In genomic region chr11:117076576-117077196, GRCm38 (mm10) we compare ENCODE assay signal across 8 mouse cellular contexts. TPM values are rescaled to one million over a fixed set of nuclear protein-coding genes. Genes with fewer than 3 reads are reported as not detected.
A peak's percentile ranks its signal among the peaks of the same experiment; 100 is the strongest.
DNase-seq lines count a peak whose midpoint lies in the region; ATAC-seq and TF ChIP-seq lines count a peak whose summit lies in the region.

No protein-coding gene starts in this region.

- no peak for TF ChIP-seq EP300 in heart, postnatal 0 days (IDR thresholded peaks at IDR 0.05; ENCODE audit: low read depth)

- H3K9me3 ChIP-seq in forebrain, embryonic 12.5 days = no peaks in the 10 kb centered on the region
- H3K9me3 ChIP-seq in heart, postnatal 0 days (replicated peaks; ENCODE audit: control insufficient read depth, low read length) = no peaks in the 10 kb centered on the region
- no peaks in the 10 kb centered on the region for H3K9me3 ChIP-seq in lung, embryonic 14.5 days (ENCODE audit: low read depth, low read length)

- peak; percentile 66 for ATAC-seq in forebrain, embryonic 12.5 days (ENCODE audit: low FRiP score)
- peak; percentile 78 for ATAC-seq in heart, postnatal 0 days (ENCODE audit: insufficient read depth, low read depth)
- peak; percentile 75 for ATAC-seq in lung, embryonic 14.5 days (ENCODE audit: insufficient read depth)
- ATAC-seq in neutrophil, adult 5-6 weeks (ENCODE audit: extremely low read depth, insufficient number of reproducible peaks, low FRiP score, poor library complexity, severe bottlenecking) = peak; percentile 78

- TF ChIP-seq CTCF in heart, postnatal 0 days (IDR thresholded peaks at IDR 0.05; ENCODE audit: low read depth) = no peak
- no peak; the same call in 1 of the 2 replicates for TF ChIP-seq CTCF in lung, embryonic 14.5 days (IDR thresholded peaks at IDR 0.05; ENCODE audit: low read depth)

- under 1% methylated on average over 54 of the region's 54 CpGs for WGBS in forebrain, embryonic 12.5 days
- under 1% methylated on average over 54 of the region's 54 CpGs for WGBS in heart, postnatal 0 days
- WGBS in lung, embryonic 14.5 days = under 1% methylated on average over 54 of the region's 54 CpGs

- peak overlapping the region; percentile 90 for H3K9ac ChIP-seq in forebrain, embryonic 12.5 days
- H3K9ac ChIP-seq in heart, postnatal 0 days (replicated peaks; ENCODE audit: low read depth, low read length) = peak overlapping the region; percentile 79
- peak overlapping the region; percentile 87 for H3K9ac ChIP-seq in lung, embryonic 14.5 days

- H3K4me1 ChIP-seq in forebrain, embryonic 12.5 days = peaks cover 27% of the 10 kb centered on the region
- H3K4me1 ChIP-seq in heart, postnatal 0 days (ENCODE audit: control insufficient read depth, insufficient read depth) = peaks cover 21% of the 10 kb centered on the region
- peaks cover 16% of the 10 kb centered on the region for H3K4me1 ChIP-seq in lung, embryonic 14.5 days (ENCODE audit: insufficient read depth)

- H3K36me3 ChIP-seq in forebrain, embryonic 12.5 days (replicated peaks) = peaks cover 35% of the 10 kb centered on the region
- H3K36me3 ChIP-seq in heart, postnatal 0 days (replicated peaks; ENCODE audit: control insufficient read depth, insufficient read depth, low read length) = peaks cover 28% of the 10 kb centered on the region
- H3K36me3 ChIP-seq in lung, embryonic 14.5 days (ENCODE audit: insufficient read depth) = peaks cover 35% of the 10 kb centered on the region

- DNase-seq in ES-CJ7 (ENCODE audit: low read depth, low spot score) = peak; percentile 94
- DNase-seq in c-Kit-positive CD71-positive TER-119-positive erythroid progenitor cells, embryonic 14.5 days (ENCODE audit: low spot score) = peak; percentile 80
- DNase-seq in heart, postnatal 0 days (ENCODE audit: low spot score) = peak; percentile 92
- DNase-seq in kidney, postnatal 4 days = peak; percentile 88 to 93
- DNase-seq in lung, embryonic 14.5 days = peak; percentile 96
- peak; percentile 88 for DNase-seq in testis, postnatal 14 days (ENCODE audit: low spot score)

- H3K4me3 ChIP-seq in forebrain, embryonic 12.5 days (replicated peaks) = peak overlapping the region; percentile 89
- H3K4me3 ChIP-seq in heart, postnatal 0 days (ENCODE audit: low read depth, low read length) = peak overlapping the region; percentile 88
- H3K4me3 ChIP-seq in lung, embryonic 14.5 days (ENCODE audit: low read depth, low read length) = peak overlapping the region; percentile 92

- H3K27ac ChIP-seq in forebrain, embryonic 12.5 days = peak overlapping the region; percentile 82
- H3K27ac ChIP-seq in heart, postnatal 0 days (ENCODE audit: low read depth) = peak overlapping the region; percentile 74
- H3K27ac ChIP-seq in lung, embryonic 14.5 days (ENCODE audit: low read depth) = peak overlapping the region; percentile 80

- peak overlapping the region; percentile 97 for H3K4me2 ChIP-seq in forebrain, embryonic 12.5 days
- H3K4me2 ChIP-seq in heart, postnatal 0 days (ENCODE audit: low read depth, low read length) = peak overlapping the region; percentile 68
- peak overlapping the region; percentile 77 for H3K4me2 ChIP-seq in lung, embryonic 14.5 days

- no peaks in the 10 kb centered on the region for H3K27me3 ChIP-seq in forebrain, embryonic 12.5 days
- no peaks in the 10 kb centered on the region for H3K27me3 ChIP-seq in heart, postnatal 0 days (ENCODE audit: control insufficient read depth, insufficient read depth, low read length)
- H3K27me3 ChIP-seq in lung, embryonic 14.5 days (ENCODE audit: insufficient read depth, low read length) = no peaks in the 10 kb centered on the region

RNA-seq across cellular contexts. Expression of gene Sec14l1, which starts 38.3 kb away (rescaled TPM):
- polyA plus RNA-seq in forebrain, embryonic 12.5 days (2016; fragmentation: Nextera tagmentation; extraction: Ambion mirVana) = 67.2 and 67.6 TPM in 2 replicates
- total RNA-seq in heart, postnatal 0 days (2014; rRNA removed; ENCODE audit: low replicate concordance) = 62.1 and 71.6 TPM in 2 replicates
- 36.4 and 38.0 TPM in 2 replicates for polyA plus RNA-seq in heart, postnatal 0 days (2015; fragmentation: Nextera tagmentation; extraction: Ambion mirVana)
- polyA plus RNA-seq in lung, embryonic 14.5 days (2014; fragmentation: Nextera tagmentation; extraction: Ambion mirVana) = 44.3 and 46.2 TPM in 2 replicates
- total RNA-seq in neutrophil, adult 5-6 weeks (2017) = 95.3 and 116 TPM in 2 replicates

Comparison
In these comparisons a context has a peak if more than half of its experiments do, and no peak if none do; other contexts are left out.
1. Peak in every context shown above with its lines: DNase-seq, ATAC-seq, H3K4me3 ChIP-seq and H3K27ac ChIP-seq.